Mouse (Mus musculus) cerebellum, adult 11 months (tissue): ENCODE data around the gene Srgap2.
"Not testable (repeated sequence)": the region's sequence is repeated elsewhere in the genome, so short reads cannot be mapped to it uniquely, and the experiment has no call there.

Experiments
- DNase-seq: peaks from one replicate; pipeline ENCODE4 v3.0.0; 2022

The Srgap2 gene

GRCm38 (mm10) chr1:131279456-131279776 is 247.7 kb downstream of the Srgap2 start, which contains the start of gene Ikbke:
Gene Ikbke (minus strand): TSS chr1:131279606.
- DNase-seq = no peak

GRCm38 (mm10) chr1:131278606-131279455 is 248.3 kb downstream of the Srgap2 start:
- DNase-seq = no peak

GRCm38 (mm10) chr1:131276831-131277230 is 250.3 kb downstream of the Srgap2 start:
- no peak for DNase-seq

- DNase-seq = no peak
Observed at GRCm38 (mm10) chr1:131275577-131275976, 251.6 kb downstream of the Srgap2 start.

GRCm38 (mm10) chr1:131274725-131275539 is 252.2 kb downstream of the Srgap2 start:
- no peak for DNase-seq

GRCm38 (mm10) chr1:131269797-131270578 is 257.2 kb downstream of the Srgap2 start:
- DNase-seq = peak; percentile 73

GRCm38 (mm10) chr1:131268776-131269175 is 258.4 kb downstream of the Srgap2 start:
- DNase-seq = no peak

GRCm38 (mm10) chr1:131263905-131264304 is 263.2 kb downstream of the Srgap2 start:
- DNase-seq = no peak

- DNase-seq = peak; percentile 59
Observed at GRCm38 (mm10) chr1:131260309-131260656, 266.9 kb downstream of the Srgap2 start.

GRCm38 (mm10) chr1:131259632-131260308 is 267.4 kb downstream of the Srgap2 start:
- no peak for DNase-seq

- DNase-seq = no peak
Observed at GRCm38 (mm10) chr1:131257288-131257687, 269.9 kb downstream of the Srgap2 start.

GRCm38 (mm10) chr1:131252516-131253250 is 274.5 kb downstream of the Srgap2 start:
- not testable (repeated sequence) for DNase-seq

GRCm38 (mm10) chr1:131246433-131247395 is 280.4 kb downstream of the Srgap2 start:
- peak; percentile 56 for DNase-seq

GRCm38 (mm10) chr1:131245926-131246325 is 281.2 kb downstream of the Srgap2 start:
- DNase-seq = peak; percentile 61

GRCm38 (mm10) chr1:131245089-131245856 is 281.9 kb downstream of the Srgap2 start, which contains the start of gene Rassf5:
Gene Rassf5 (minus strand): TSS chr1:131245258.
- DNase-seq = peak; percentile 86

- peak; percentile 56 for DNase-seq
Observed at GRCm38 (mm10) chr1:131244536-131245088, 282.5 kb downstream of the Srgap2 start.

- DNase-seq = no peak
Observed at GRCm38 (mm10) chr1:131242956-131243355, 284.2 kb downstream of the Srgap2 start.

GRCm38 (mm10) chr1:131239576-131240193 is 287.5 kb downstream of the Srgap2 start:
- DNase-seq = peak; percentile 35

- peak; percentile 59 for DNase-seq
Observed at GRCm38 (mm10) chr1:131238931-131239381, 288.2 kb downstream of the Srgap2 start.
